Mouse (Mus musculus) hematopoietic multipotent progenitor cell, adult 10-12 weeks (in vitro differentiated cells): Measurements from ENCODE around the gene Odf2l. TPM values are rescaled to one million over a fixed set of nuclear protein-coding genes. Genes with fewer than 3 reads are reported as not detected.

Experiments
- polyA plus RNA-seq: library from polyadenylated mRNA; stranded (reverse); fragments of >175 nt; gene quantifications from 2 replicates; pipeline ENCODE4 v1.2.3, GENCODE M21; 2012; ENCODE audit warnings: low replicate concordance

Gene Odf2l
- 0.87 and 2.5 TPM in 2 replicates for polyA plus RNA-seq

DNA sequence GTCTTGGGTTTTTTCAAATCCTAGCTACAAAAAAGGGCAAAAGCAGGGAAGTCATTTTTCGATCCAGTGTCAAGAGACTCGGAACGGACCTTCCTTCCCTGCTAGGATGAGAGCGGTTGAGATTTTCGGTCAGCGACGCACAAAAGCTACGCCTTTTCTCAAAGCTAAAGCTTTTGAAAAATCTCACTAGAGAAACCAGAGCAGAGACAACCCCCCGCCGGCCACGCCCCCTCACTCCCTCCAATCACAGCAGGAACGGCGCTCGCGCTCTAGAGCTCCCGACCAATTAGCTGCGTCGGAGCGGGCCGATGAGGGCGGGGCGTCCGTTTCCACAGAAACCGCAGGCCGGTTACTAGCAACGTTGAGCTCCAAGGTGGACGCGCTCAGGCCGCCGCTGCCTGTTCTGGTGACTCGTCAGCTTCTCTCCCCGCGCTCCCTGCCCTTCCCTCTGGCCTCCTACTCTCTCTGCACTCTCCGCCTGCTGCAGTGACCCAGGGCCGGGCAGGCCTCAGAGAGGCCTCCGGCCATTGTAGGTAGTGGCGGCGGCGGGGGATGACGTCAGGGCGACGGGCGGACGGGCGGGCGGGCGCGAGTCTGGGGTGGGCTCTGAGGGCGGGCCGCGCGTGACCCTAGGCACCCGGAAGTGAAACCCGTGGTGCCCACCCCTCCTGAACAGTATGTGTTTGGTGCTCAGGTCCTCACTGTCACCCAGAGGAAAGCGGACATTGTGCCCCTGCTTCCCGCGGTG lies at the start of gene Odf2l:
Gene Odf2l, plus strand, starts transcription at position 335 of the 748 bp plus-strand sequence.

DNA sequence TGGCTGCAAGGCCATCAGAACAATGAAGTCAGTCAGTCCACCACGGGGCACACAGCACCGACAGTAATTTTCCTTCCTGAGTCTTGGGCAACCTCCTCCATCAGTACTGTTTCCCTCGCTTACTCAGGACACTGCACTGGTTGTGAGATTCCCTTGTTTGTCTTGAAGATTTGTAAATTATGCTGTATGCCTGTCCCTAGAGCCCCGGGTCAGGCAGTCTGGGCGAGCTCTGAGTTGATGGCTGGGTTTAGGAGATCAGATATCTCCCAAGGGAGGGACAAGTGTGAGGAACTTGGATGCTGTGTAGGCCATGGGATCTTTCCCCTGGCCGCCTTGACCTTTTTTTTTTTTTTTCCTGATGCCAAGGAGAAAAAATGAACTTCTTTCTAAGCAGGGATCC lies 19.1 kb upstream of the Odf2l start, which contains the start of gene Clca2:
Gene Clca2, minus strand, starts transcription at position 153 of the 400 bp plus-strand sequence.

Other genes starting within 250 kb of the Odf2l start
- not detected in 2 replicates for gene Clca4b, start 186.1 kb upstream of the Odf2l start, polyA plus RNA-seq
- gene Clca4a, start 143.5 kb upstream of the Odf2l start, polyA plus RNA-seq = not detected in 2 replicates
- not detected in 2 replicates for gene Clca1, start 85.8 kb upstream of the Odf2l start, polyA plus RNA-seq
- 0.08 TPM in 1 of 2 replicates, not detected in the other for gene Clca2, start 19.1 kb upstream of the Odf2l start, polyA plus RNA-seq
- gene Col24a1, start 173.9 kb downstream of the Odf2l start, polyA plus RNA-seq = 0.03 and 0.14 TPM in 2 replicates